Mouse (Mus musculus): ENCODE measurements around the gene Tsacc.
"Not testable (repeated sequence)": the region's sequence is repeated elsewhere in the genome, so short reads cannot be mapped to it uniquely, and the experiment has no call there.

Gene Tsacc

GRCm38 (mm10) chr3:88296561-88297318 is at the start of gene Tsacc, which contains the start of gene Cct3:
Tsacc (minus strand) TSS chr3:88296999.
Cct3 (plus strand) TSS chr3:88297116.
- peak; percentile 92 to 95 for DNase-seq

- DNase-seq, result no peak
Measured at GRCm38 (mm10) chr3:88339006-88339405, 42.2 kb upstream of the Tsacc start.

- no peak for DNase-seq
Measured at GRCm38 (mm10) chr3:88338316-88338715, 41.5 kb upstream of the Tsacc start.

DNA sequence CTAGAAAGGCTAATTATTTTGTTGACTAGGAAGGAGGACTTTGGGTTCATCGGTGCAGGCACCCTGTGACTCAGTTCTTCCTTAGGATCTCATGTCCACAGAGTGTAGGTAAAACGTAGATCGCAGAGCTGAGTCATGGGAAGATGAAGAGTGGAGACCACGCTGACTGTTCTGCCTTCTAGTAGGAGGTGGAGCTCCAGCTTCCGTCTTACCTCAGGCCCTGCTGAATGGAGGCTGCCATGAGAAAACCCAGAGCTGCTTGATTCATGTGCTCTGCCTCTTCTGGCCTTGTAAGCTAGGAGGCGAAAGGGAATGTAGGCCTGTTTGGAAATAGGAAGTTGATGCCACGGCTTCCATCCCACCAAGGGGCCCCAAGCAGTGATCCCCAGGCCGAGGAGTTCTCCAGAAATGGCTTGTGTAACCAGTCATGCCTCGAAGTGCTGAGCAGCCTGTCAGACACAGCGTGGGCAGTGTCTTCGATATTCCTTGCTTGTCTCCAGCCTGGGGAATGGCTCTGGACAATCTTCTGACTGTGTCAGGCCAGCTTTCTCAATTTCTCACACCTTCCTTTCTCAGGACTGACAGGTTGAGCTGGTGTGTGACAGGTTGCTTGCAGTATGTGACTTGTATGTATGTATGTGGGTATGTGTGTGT is 40.7 kb upstream of the Tsacc start:
- DNase-seq, result no peak

DNA sequence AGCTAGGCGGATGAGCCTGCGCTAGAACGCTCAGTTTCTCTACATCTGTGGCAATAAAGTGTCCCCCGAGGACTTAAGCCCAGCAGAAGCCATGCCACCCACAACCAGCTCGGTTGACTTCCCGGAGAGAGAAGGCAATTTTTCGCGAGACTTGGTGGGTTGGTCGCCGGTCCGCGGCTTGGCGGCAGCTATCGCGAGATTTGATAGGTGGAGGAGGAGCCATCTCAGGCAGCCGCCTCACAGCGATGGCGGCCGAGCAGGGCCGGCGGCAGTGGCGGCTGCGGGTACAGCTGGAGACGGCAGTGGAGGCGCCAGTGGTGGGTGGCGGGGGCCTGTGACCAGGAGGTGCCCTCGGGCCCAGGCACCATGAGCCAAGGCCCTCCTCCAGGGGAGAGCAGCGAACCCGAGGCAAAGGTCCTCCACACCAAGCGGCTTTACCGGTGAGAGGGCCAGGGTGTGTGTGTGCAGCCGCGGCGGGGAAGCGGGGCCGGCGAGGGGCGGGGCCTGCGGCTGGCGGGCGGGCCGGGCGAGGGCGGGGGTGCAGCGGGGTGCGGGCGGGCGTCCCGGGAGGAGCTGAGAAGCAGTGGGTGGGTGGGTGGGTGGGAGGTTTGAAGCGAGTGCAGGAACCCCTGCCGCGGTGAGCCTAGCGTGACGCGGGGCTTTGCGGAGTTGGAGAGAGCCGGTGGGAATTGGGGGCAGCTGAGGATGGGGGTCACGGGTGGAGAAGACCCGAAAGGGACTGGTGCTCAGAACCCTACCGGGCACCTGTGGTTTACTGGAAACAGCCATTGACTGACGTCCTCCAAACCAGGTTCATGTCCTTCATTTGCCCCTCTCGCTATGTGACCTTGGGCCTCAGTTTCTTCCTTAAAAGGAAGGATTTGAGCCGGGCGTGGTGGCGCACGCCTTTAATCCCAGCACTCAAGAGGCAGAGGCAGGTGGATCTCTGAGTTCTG is 39.5 kb upstream of the Tsacc start, which contains the start of the genes Tmem79 and Smg5:
Tmem79 (minus strand) TSS at position 91 of the 956 bp plus-strand sequence.
Smg5 (plus strand) TSS at position 203 of the 956 bp plus-strand sequence.
- peak; percentile 93 to 94 for DNase-seq

GRCm38 (mm10) chr3:88335436-88336053 is 38.7 kb upstream of the Tsacc start:
- DNase-seq, result no peak

DNA sequence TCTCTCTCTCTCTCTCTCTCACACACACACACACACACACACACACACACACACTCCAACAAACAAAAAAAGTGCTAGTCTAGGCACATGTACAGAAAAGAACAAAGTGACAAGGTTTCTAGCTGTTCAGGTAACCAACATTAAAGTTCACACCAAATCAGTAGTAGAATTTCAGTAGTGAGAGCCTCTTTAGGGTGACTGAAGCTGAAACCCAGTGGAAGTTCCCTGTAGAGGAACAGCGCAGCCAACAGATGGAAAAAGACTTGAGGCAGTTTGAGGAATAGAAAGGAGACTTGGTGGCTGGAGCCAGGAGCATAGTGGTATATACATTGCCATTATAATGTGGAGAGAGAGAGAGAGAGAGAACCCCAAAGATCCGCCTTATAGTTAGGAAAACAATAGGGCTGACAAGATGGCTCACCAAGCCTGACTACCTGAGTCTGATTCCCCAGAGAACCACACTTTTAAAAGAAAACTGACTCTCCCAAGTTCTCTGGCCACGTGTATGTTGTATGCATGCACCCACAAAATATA is 38.2 kb upstream of the Tsacc start:
- no peak for DNase-seq

DNA sequence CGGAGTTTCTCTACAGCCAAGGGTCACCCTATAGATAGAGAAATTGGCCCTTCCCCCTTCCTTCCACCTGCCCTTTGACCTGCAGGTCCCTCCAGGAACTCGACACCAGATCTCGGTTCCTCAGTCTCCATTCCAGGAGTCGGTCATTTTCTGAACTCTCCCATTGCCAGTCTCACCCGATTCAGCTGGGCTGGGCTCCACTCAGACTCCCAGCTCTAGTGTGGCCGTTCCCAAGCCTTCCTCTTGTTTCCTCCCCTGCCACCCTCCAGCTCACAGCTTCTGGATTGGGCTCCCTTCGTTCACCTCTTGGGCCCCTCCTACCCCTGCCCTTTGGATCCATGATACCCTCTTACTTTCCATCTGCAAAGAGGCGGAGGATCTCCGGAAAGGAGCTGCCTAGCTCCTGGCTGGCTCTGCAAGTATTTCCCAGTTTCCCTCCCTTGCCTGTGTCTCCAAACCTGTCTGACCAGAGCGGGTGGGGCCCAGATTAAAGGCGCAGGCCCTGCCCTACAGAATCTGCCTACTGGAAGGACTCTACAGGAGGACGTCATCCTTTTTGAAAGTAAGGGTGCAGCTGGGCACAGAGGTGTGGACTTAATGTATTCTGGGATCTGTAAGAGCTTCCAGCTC is 37.3 kb upstream of the Tsacc start:
- no peak for DNase-seq

DNA sequence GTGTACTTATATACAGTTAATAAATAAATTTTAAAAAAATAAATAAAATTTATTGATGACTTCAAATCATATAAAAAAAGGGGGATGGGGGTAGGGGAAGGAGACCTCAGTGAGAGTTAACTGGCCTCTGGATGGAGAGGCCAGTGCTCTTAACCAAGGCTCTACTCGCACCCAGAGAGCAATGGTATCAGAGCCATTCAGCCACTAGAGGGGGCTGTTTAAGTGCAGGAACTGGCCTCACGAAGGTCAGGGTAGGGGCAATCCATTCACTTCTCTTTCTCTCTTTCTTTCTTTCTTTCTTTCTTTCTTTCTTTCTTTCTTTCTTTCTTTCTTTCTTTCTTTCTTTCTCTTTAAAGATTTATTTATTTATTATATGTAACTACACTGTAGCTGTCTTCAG is 34.5 kb upstream of the Tsacc start:
- no peak for DNase-seq

DNA sequence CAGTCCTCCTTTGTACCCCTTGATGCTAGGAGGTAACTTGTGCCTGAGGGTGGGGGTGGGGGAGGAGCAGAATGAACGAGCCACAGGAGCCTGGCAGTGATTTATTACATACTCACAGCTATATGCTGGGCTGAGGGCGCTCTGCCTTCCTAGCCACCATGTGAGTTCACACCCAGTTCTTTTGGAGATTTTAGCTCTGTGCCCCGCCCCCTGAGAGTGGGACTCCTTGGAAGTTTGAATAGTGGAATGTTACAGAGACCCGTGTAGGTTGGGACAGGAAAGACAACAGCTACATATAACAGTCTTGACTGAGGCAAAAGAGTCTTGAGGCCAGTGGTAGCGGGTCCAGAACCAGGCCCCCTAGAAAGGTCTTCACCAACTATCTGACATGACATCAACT is 32.2 kb upstream of the Tsacc start:
- DNase-seq, result no peak

GRCm38 (mm10) chr3:88324951-88325405 is 28.2 kb upstream of the Tsacc start, which contains the start of gene Glmp:
Glmp (plus strand) TSS chr3:88325023.
- peak in 1 of 2 experiments; percentile 32 for DNase-seq

DNA sequence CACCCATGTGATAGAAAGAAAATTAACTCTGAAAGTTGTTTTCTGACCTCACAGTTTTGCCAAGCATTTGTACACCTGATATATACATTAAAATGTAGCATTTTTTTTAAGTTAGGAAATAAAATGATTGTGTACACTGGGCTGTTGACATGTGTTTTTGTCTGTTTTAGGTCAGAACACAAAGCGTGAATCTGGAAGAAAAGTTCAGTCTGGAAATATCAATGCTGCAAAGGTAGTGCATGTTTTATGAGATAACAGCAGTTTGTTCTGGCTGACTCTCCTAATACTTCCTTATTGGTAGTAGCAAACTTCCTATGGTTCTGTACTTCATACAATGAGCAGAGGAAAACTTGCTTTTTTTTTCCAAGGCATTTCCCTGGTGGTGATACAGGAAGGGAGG is 2.4 kb upstream of the Tsacc start:
- no peak for DNase-seq

DNA sequence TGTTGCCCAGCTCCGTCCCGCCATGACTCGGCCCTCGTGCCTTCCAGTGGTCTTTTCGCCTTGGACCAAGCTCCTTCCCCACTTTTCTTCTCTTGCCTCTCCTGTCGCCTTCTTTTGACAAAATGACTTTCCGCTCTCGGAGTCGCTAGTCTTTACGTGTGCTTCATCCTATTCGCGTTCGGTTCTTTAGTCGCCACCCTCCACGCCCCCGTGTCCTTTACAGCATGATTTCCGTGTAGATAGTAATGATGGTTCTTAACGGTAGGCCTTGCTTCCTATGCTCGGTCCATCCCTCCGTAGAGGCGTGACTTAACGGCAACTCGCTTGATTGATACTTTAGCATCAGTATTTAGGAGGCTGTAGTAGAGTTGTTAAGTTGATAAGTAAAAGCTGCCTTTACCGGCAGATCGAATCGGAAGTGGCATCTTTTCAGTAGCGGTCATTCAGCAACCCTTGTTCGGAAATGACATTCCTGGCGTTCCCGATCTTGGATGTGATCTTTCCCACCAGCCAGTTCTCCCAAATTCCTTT is 587 bp upstream of the Tsacc start:
- DNase-seq, result no peak

DNA sequence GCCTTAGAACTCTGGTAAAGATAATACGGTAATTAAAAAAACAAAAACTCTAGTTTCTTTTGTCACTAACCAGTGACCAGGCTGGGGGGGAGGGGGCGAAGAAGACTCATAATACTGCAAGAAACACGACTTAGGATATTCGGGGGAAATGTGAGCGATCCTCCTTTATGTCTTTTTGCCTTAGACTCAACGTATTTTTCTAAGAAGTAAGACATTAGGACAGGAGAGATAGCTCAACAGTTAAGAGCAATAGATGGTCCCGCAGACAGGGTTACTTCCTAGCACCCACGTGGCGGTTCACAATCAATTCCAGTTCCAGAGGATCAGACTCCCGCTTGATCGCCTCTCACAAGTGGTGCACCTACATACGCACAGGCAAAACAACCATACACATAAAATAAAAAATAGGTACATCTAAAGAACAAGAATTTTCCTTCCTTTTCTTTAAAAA is 664 bp downstream of the Tsacc start:
- no peak for DNase-seq

DNA sequence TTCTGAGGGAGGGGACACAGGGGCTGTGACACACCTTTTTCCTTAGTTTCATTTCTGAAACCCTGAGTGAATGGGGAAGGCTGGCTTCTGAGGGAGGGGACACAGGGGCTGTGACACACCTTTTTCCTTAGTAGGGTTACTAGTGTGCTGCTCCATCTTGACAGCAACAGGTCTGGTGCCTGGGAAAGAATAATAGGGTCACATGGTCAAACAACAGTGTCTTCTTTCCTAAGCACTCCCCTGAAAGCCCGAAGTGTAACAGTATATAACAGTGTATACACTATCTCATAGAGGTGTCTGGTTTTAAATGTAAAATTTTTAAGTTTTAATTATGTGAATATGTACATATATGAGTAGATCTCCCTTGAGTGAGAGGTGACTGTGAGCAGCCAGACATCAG is 1.5 kb downstream of the Tsacc start:
- not testable (repeated sequence) for DNase-seq

- peak in 1 of 2 experiments; percentile 13 for DNase-seq
Measured at GRCm38 (mm10) chr3:88291970-88292369, 4.8 kb downstream of the Tsacc start.

- DNase-seq, result not testable (repeated sequence)
Measured at GRCm38 (mm10) chr3:88288133-88288713, 8.6 kb downstream of the Tsacc start.

DNA sequence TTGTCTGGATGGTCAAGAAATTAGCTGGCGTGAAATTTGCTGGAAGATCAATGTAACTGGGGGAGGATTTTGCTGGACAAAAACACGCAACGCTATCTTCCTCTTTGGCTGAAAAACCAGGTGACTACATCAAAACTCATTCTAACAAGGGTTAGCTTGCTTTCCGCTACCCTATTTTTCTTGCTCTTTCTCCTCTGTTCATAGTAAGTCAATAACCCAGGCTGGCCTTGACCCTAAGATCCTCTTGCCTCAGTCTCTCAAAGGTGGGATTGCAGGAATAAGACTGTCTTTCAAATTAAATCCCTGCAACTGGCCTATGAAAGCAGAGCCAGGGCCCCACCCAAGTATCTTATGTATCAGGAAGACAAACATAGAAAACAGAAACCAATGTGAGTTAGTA is 9.7 kb downstream of the Tsacc start, which contains the start of gene Gm38392:
Gm38392 (minus strand) TSS at position 101 of the 400 bp plus-strand sequence.
- DNase-seq, result no peak

- not testable (repeated sequence) for DNase-seq
Measured at GRCm38 (mm10) chr3:88285565-88285895, 11.3 kb downstream of the Tsacc start.

DNA sequence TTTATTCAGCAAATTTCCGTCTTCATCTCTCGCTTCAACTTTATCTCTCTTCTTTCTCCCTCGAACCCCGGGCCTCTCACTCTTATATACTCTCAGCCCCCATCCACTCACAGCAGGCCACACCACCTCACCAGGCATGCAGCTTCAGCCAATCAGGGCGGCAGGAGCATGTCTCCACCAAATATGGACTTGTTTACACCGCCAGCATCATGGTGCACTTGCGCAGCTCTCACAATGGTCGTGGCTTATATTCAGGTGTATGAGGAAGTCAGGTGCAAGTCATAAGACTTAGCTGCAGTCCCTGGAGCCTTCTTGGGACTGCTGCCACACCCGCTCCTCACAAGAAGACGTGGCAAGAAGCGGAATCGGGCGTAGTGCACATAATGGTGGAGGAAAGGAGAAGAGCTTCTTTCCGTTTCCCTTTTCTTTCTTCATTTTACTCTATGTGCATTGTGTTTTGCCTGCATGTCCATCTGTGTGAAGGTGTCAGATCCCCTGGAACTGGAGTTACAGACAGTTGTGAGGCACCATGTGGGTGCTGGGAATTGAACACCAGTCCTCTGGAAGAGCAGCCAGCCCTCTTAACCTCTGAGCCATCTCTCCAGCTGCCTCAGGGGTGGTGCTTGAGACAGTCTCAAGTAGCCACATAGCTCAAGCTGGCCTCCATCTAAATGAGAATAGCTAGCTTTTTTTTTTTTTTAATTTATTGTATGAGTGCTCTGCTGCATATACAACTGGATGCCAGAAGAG is 11.8 kb downstream of the Tsacc start:
- not testable (repeated sequence) for DNase-seq

Data from thymus, adult 18-20 months (tissue).